Mouse (Mus musculus) ovary, postnatal 36 days (tissue): ENCODE results near the gene Hsf2bp.
"Not testable (repeated sequence)": the region's sequence is repeated elsewhere in the genome, so short reads cannot be mapped to it uniquely, and the experiment has no call there.

Source experiments
- DNase-seq: peaks from one replicate; pipeline ENCODE4 v3.0.0; 2022; ENCODE audit warnings: low spot score, mixed read lengths

Hsf2bp gene

DNA sequence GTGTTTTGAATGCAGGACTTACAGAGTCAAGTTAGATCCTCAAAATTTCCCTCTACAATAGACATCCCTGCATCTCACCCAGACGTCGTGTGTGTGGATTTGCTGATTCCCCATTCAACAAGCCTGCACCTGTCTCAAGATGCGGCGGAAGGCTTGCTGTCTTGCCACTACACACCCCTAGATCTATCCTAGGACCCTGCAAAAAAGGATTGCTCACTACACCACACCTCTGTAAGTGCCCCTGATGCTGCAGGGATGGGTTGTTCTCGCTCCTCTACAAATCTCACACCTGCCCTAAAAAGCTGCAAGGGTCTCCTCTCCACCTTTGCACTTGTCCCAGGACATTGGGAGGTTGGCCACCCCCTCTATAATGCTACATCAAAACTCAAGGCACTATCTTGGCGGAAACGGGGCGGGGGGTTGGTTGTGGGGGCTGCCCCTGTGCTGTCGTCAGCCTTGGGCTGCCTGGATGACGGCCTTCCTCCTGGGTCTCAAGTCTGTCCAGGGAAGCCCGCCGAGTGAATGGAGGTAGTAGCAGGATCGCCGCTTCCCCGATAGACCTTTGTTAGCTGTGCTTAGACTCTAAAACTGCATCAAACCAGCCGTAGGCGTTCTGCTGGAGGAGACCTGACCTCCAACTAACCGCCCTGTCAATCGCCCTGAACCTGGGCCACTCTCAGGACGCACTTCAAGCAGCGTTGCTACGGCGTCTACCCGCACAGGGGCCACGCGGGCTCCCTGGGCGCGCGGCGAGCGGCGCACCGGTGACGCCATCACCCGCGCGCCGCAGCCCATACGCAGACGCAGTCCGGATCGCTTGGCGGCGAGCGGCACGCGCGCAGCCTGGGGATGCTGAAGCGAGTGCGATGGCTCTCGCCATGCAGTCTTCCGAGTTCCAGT, at the start of gene Hsf2bp, which contains the start of gene Rrp1b:
Gene Hsf2bp, minus strand, starts transcription at position 741 of the 900 bp plus-strand sequence.
Gene Rrp1b, plus strand, starts transcription at position 492 of the 900 bp plus-strand sequence.
- peak; percentile 79 for DNase-seq

DNA sequence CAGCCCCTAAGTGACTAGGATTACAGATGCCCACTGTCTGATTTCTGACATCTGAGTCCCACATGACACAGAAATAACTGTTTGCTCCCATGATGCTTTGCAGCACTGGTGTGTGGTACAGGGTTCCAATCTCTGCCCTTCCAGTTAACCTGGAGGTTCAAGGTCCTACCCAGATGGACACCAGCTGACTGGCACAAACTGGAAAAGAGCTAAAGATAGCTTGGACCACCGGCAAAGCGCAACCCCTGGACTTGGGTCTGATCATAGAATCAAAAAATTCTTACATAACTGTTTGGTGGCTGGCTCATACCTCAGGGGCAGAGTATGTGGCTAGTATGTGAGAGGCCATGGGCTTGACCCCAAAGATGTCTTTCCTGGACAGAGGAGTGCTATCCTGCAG, 47.2 kb upstream of the Hsf2bp start:
- DNase-seq = no peak

DNA sequence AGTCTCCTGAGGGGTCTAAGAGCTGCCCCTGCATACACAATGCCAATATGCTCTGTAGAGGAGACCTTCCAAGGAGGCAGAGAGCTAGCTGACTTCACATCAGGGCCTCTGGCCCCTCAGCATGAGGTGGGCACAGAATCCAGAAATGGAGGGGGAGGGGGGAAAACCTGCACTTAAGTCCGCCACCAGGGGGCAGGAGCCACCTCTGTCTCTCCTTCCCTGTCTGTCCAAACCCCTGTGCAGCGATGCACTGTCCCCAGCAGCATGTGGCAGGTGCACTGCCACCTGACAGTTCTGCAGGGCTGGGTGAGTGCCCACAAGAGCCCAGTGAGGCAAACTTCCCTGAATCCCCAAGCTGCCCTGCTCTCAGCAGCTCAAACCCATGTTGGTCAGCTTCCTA, 39.0 kb upstream of the Hsf2bp start:
- peak; percentile 48 for DNase-seq

DNA sequence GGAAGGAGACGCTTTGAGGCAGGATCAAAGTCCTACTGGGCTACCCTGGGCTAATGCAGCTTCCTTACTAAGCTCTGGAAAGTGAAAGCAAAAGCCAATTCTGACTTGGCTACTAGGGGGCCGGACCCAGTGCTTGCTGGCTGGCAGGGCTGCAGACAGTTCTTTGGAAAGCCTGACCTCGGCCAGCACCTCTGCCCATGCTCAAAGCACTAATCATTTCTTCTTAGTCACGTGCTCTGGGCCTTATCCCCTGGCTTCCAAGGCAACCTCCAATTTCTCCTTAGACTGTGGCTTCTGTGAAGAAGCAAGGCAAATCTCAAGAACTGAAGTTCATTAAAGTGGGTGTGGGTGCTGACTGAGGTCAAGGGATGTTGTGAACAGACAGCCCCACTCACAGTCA, 38.5 kb upstream of the Hsf2bp start:
- no peak for DNase-seq

DNA sequence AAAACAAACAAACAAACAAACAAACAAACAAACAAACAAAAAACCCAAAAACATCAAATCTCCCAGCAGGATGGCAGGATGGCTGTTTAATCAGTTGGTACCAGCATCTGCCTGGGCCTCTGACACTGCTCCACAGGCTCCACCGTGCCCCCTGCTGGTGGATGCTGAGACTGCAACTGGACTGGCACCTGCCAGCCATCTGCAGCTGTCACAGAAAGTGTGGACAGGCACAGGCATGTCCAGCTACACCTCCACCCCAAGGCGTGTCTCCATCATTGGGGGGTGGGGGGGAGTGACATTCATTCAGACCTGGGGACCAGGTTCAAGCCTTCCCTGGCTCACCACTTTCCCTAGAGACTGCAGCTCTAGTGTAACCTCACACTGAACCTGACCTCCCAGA, 37.2 kb upstream of the Hsf2bp start:
- DNase-seq = peak; percentile 79

DNA sequence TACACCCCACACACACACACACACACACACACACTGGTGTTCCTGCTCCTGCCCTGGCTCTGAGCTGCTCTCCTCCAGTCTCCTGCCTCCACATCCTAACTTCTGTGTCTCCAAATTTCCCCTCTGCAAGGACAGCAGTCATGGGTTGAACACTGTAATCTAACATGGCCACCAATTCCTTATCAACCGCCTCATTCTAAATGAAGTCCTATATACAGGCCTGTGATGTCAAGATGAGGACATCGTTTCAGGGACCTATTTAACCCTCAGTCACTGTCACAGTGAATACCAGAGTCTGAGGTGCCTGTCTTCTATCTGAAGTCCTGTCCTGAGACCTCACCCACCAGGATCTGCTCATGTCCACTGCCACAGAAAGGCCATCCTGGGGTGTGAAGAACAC, 32.7 kb upstream of the Hsf2bp start:
- DNase-seq = no peak

DNA sequence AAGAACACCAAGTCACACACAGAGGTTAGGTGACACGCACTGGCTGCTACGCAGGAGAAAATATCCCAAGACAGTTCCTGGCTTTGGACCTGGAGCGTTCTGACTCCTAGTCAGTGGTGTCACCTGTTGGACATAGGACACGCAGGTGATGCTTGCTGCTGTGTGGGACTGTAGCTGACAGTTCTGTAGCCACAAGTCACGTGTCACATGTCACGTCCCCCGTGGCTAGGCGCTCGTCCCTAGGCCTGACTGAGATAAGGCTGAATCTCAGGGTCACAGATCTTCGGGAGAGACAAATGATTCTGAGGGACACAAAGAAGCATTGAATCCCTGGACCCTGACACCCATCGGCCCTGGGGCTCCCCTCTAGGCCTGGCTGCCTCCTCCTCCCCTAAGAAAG, 32.2 kb upstream of the Hsf2bp start:
- DNase-seq = no peak

DNA sequence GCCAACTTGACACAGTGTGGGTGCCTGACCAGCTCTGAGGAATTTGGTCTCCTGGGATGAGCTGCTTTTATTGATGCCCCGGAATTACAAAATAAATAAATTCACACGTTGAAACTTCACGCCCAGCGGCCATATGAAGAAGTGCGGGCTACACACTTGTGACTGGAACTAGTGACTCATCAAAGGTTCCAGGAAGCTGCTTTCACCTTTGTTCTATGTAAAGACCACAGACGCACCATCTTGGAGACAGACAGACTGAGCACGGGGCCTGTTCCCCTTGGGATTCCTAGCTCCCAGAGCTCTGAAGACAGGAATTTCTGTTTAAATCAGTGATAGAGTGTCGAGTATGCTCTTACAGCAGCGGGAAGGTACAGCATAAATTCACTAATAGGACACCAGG, 31.4 kb upstream of the Hsf2bp start:
- no peak for DNase-seq

DNA sequence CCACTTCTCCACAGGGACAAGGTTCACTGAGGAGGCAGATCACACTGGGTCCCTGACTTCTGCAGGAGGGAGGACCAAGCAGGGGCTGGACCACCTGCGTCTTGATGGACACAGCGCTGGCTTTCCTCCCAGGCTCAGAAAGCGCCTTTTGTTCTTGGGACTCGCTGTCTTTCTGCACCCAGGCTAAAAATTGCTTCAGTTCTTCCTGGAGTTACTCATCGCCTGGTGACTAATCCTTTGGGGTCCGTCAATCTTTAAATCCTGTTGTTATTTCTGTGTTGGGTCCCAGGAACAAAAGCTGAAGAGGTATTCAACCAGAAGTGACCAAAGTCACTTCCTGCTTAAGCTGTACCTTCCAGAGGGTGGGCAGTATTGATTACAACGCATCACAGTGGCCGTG, 28.6 kb upstream of the Hsf2bp start:
- not testable (repeated sequence) for DNase-seq

DNA sequence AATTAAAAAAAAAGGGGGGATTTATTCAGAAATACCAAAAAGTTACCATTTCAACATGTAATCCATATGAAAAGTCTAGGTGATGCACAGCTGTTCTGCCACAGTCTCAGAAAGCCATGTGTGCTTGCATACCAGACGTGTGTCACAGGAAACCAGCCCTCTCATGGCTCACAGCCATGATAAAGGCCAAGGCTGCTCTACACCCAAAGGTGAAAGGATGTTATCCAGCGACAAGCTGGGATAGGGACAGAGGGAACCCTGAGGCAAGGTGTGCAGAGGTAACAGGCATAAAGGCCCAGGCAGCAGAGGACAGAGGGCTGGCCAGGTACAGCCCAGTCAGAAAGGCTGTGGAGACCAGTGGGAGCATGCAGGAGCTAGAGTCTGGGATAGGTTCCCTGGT, 27.5 kb upstream of the Hsf2bp start:
- DNase-seq = no peak

DNA sequence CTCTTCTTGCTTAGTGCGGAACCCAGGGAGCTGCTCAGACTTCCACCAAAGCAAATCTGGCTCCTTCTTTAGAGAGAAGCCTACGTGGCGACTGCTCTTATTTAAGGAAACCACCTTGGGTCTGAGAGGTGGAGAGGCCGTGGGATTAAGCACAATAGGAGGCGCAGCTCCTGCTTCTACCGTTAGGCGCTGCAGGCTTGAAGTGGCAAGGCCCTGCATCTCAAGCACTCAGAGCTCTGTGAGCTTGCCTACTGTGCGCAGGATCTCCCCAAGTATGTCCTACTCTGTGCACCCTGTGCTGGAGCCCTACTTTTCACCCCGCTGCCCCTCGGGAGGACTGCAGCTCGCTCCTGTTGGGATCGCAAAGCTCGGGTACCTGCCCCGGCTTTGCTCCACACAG, 25.1 kb upstream of the Hsf2bp start:
- DNase-seq = no peak

DNA sequence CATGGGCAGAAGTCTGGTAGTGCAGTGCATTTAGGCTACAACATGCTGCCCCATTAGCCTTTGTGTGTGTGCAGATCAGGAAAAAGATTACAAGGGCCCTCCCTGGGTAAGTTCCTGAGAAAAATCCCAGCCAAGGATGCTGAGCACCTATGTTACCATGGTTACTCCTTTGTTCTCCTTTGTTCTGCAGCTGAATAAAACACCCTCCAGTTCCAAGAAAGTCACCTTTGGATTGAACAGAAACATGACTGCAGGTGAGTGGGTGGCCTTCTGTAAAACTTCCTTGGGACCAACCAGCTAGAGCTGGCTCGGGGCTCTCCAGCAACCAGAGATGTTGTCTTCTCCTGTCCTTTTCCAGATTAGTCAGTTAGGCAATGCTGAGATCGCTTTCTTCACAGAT, 22.9 kb upstream of the Hsf2bp start:
- no peak for DNase-seq

DNA sequence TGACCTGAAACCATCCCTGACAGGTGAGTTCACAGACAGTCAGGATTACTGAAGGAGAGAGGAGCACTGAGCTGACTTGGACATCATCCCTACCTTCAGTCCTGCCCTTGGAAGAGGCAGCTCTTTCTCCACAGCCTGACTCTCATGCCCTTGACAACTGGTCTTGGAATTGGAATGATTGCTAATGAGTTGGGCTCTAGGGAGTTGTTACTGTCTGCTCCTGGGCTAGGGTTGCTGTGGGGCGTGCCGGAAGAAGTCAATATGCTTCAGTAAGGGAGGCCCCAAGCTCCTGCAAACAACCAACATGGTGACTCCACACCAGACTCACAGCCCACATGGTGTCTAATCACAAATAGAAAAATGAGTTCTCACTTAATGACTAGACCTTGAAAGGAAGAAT, 21.7 kb upstream of the Hsf2bp start:
- no peak for DNase-seq

DNA sequence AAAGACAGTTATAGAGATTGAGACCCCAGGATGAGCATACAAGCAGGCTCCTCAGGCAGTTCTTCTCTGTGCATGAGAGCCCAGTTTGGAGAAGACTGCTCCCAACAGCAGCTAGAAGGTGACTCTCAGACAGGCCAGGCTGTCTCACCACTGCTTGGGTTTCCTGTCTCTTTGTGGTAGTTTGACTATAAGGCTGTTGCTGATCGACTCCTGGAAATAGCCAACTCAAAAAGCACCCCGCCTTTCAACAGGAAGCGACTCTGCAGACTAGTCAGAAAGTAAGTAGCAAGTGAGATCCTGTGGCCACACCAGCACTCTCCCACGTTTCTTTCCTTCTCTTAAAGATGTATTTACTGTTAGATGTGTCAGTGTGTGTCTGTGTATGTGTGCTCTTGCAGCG, 17.5 kb upstream of the Hsf2bp start:
- DNase-seq = no peak

DNA sequence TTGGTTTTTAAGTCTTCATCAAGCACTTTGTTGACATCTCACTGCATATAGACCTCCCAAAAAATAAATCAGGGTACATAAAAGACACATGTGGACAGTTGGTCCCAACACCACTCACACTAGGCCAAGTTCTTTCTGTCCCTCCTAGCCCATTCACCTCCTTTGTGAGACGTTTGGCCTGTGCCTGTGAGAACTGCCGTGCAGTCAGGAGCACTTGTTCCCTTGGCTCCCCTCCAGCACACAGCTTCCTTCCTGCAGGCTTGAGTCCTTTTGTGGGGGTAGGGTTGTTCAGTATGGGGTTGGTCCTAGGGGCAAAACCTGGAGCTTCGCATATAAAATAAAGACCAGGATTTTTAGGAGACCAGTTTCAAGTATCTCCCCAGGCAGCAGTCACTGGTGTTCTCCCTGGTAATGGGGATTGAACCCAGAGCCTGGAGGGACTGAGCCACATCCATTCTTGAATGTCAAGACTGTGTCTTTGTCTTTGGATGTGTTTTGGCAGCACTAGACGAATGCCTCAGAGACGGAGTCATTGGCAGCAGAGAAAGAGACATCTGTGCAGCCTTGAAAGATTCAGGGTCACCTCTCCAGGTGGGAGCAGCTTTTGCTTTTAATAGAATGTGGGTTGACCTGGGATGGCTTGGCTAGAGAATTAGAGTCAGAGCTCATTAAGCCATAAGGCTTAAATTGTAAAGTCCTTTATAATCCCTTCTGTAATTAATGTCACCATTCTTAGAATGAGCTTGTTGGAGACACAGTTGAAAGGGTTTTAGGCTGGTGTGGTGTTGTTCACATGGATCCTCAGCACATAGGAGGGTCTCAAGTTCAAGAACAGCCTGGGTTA, 16.3 kb upstream of the Hsf2bp start:
- DNase-seq = no peak

DNA sequence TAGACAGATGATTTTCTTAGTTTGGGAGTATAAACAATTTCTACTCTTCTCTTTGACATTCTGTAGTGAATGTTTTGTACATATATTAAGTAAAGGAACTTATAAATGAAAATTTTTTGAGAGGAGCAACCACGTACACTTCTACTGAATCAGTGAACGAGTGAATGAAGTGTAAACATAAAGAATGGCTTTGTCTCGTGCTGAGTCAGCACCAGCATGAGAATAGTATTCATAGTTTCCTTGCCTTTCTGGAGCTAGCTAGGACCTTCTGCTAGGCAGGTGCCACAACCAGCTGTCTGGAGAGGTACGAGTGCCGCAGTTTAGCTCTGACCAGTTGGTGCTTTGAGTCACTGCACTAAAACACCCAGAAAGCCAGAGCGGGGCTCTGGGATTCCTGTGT, 14.5 kb upstream of the Hsf2bp start:
- DNase-seq = no peak

DNA sequence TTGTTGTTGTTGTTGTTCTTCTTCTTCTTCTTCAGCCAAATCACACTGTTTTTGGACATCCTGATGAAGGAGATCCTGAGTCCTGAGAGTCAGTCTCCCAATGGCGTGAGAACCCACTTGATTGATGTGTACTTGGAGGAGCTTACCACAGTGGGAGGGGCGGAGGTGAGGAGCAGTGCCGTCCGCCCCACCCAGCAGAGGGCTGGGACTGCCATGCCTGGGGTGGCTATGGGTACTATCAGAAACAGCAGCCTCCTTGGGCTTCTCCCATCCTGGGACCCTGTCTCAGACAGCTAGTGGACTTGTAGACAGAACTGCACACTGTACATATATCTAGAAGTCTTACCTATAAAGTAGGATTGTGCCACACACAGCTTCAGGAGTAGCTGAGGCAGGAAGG, 13.8 kb upstream of the Hsf2bp start:
- no peak for DNase-seq

DNA sequence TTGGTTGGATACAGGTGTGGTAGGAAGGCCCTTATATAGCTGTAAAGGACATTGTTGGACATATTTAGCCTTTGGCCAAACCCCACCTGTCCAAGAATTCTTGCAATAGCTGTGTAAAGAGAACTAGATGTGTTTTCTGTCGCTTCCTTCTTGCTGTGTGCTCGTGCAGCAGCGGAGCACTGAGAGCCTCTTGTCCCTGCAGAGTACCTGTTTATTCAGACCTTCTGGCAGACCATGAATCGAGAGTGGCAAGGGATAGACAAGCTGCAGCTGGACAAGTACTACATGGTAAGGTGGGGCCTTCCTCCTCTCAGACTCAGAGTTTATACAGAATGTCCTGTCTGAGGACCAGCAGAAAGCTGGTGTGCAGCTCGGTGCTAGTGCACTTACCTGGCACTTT, 12.2 kb upstream of the Hsf2bp start:
- DNase-seq = no peak

DNA sequence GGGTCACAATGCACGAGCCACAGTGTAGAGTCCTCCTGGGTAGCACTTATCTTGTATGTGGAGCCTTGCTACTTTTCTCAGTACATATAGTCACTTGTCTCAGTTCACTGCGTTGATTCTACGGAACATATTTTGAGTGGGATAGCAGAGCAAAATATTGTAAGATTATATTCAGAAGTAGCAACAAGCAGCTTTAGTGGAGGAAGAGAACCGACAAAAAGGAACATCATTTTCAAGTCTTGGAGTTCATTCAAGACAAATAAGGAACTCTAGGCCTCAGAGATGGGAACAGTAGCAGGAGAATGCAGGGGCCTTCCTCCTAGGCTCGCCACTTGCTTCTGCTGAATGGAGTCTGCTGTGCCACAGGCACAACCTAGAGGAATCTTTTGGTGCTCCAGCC, 10.4 kb upstream of the Hsf2bp start:
- DNase-seq = no peak

DNA sequence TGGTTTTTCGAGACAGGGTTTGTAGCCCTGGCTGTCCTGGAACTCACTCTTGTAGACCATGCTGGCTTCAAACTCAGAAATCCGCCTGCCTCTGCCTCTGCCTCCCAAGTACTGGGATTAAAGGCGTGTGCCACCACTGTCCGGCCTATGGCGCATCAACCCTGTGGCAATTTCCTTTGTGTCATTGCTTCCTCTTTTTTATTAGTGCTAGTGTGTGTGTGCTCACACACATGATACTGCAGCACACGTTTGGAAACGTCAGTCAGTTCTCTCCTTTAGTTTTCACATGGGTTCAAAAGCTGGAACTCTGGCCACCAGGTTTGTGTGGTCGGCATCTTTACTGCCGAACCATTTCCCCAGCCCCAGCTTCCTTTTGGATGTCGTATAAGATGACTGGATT, 4.1 kb upstream of the Hsf2bp start:
- no peak for DNase-seq

DNA sequence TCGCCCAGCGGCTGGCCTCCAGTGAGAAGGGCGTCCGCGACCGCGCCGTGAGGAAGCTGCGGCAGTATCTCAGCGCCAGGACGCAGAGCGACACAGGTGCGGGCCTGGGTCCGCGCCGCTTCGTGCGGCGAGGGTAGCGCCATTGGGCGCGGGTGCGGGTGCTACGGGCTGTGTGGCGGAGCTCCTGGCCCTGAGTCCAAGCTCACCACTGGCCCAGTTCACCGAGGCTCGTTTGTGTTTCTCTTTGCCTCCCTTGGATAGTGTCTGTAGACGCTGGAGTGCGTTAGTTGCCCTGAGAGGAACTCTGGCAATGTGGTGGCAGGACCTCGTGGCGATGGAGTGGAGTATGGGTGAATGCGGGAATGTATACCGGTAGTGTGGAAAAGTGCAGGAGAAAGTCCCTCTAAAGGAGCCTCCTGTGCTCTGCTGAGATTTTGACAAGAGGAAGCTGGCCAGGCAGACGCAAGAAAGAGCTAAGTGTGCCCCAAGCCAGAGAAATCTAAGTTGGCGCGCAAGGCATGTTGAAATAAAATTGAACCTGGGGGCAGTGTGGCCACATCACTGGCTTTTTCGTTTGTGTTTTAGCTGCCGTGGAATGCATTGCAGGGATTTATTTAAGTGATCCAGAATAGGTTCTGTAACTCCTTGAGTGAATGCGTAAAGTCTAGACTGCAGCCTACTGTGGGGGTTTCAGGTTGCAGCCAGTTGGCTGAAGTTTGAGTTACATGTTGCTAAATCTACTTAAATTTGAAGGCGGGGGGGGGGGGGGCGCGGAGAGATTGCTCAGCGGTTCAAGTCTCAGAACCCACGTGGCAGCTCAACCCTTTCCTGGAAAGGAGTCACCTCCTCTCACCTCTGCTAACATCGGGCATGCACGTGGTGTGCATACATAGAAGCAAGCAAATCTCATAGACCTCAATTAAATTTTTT, 625 bp upstream of the Hsf2bp start:
- DNase-seq = no peak

DNA sequence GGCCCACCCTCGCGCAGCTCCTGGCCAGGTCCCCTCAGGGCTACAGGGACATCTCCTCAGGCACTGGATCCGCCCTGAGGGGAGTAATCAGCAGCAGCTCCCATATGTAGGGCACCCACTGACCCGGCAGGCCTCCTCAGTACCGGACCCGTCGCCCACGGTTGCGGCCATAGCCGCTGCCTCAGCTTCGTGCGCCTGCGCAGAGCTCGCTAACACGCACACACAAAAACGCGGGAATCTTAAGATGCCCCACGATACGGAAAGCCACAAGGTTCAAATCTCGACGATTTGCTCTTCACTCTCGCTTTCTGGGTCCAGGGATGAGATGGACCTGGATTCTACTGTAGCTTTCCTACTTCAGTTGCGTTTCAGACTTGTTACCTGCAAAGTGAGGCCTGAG, 1.8 kb downstream of the Hsf2bp start:
- DNase-seq = no peak
